Mouse (Mus musculus) hindbrain, embryonic 13.5 days (tissue): ENCODE results near the gene Cldn14. TPM values are rescaled to one million over a fixed set of nuclear protein-coding genes. Genes with fewer than 3 reads are reported as not detected.

Source experiments
- ATAC-seq: fragments of 200-750 bp; cut with Nextera tagmentation; 2 replicates; pipeline ENCODE4 v1.8.0; 2017; ENCODE audit warnings: moderate TSS enrichment; ENCODE audit not compliant: low FRiP score
- H3K27ac ChIP-seq: fragments of 300-500 bp; sonication (generic); 2 replicates; pipeline ENCODE4 v1.5.1; 2015; ENCODE audit warnings: inconsistent platforms, mild to moderate bottlenecking, moderate library complexity
- H3K27me3 ChIP-seq: fragments of 300-500 bp; sonication (generic); 2 replicates; pipeline ENCODE4 v1.6.1; 2015; ENCODE audit warnings: mild to moderate bottlenecking, inconsistent platforms
- H3K36me3 ChIP-seq: fragments of 300-500 bp; sonication (generic); 2 replicates; pipeline ENCODE4 v1.6.1; 2015; ENCODE audit warnings: mild to moderate bottlenecking, inconsistent platforms
- H3K4me1 ChIP-seq: fragments of 300-500 bp; sonication (generic); replicated peaks from 2 replicates; pipeline ENCODE4 v1.6.1; 2015; ENCODE audit warnings: inconsistent platforms
- H3K4me2 ChIP-seq: fragments of 300-500 bp; sonication (generic); 2 replicates; pipeline ENCODE4 v1.6.1; 2015; ENCODE audit warnings: inconsistent platforms, mild to moderate bottlenecking, moderate library complexity
- H3K4me3 ChIP-seq: fragments of 300-500 bp; sonication (generic); 2 replicates; pipeline ENCODE4 v1.5.1; 2015; ENCODE audit warnings: mild to moderate bottlenecking, inconsistent platforms
- H3K9ac ChIP-seq: fragments of 300-500 bp; sonication (generic); 2 replicates; pipeline ENCODE4 v1.6.1; 2015; ENCODE audit warnings: mild to moderate bottlenecking, inconsistent platforms
- H3K9me3 ChIP-seq: fragments of 300-500 bp; sonication (generic); 2 replicates; pipeline ENCODE4 v1.6.1; 2016; ENCODE audit warnings: inconsistent platforms
- WGBS: fragments of 180-500 bp; shearing (Covaris S2); methylation state at CpG from one replicate; pipeline ENCODE4 v1.1.7; 2015; 5-methylcytosine and 5-hydroxymethylcytosine counted together
- polyA plus RNA-seq: library from polyadenylated mRNA; unstranded; fragments of >200 nt; fragmentation: Nextera tagmentation; extraction: Ambion mirVana; gene quantifications from 2 replicates; pipeline ENCODE4 v1.2.1, GENCODE M21; 2015

Gene Cldn14
- polyA plus RNA-seq, 1 experiment from 2014 or later: not detected

GRCm38 (mm10) chr16:93938400-93938846 is 70.2 kb downstream of the Cldn14 start:
- H3K4me1 ChIP-seq: peaks cover 6% of the 10 kb centered on the region; the same call in 1 of the 2 replicates

GRCm38 (mm10) chr16:93935009-93935408 is 73.6 kb downstream of the Cldn14 start:
- WGBS: 19% methylated on average over 7 of the region's 7 CpGs
- peaks cover 11% of the 10 kb centered on the region; the same call in 1 of the 2 replicates for H3K4me1 ChIP-seq
- H3K4me2 ChIP-seq: no peak overlapping the region
- H3K4me3 ChIP-seq: no peak overlapping the region
- H3K9ac ChIP-seq: no peak overlapping the region
- ATAC-seq: no peak
- no peaks in the 10 kb centered on the region for H3K36me3 ChIP-seq
- H3K27me3 ChIP-seq: peaks cover 52% of the 10 kb centered on the region
- no peaks in the 10 kb centered on the region for H3K9me3 ChIP-seq
- no peak overlapping the region for H3K27ac ChIP-seq

More at GRCm38 (mm10) chr16:93938400-93938846, 70.2 kb downstream of the Cldn14 start:
- Histone ChIP-seq H3K4me3 (peak overlapping the region; percentile 25; the same call in 1 of the 2 replicates), H3K27me3 (peaks cover 52% of the 10 kb centered on the region), H3K27ac (no peak overlapping the region), H3K4me2 (peak overlapping the region; percentile 49), H3K9ac (no peak overlapping the region; the same call in 1 of the 2 replicates), H3K9me3 (no peaks in the 10 kb centered on the region), H3K36me3 (no peaks in the 10 kb centered on the region)
- ATAC-seq: no peak
- WGBS: 15% methylated on average over 16 of the region's 16 CpGs

GRCm38 (mm10) chr16:93934588-93934987 is 74.0 kb downstream of the Cldn14 start:
- no peak for ATAC-seq
- Histone ChIP-seq H3K4me2 (no peak overlapping the region), H3K36me3 (no peaks in the 10 kb centered on the region), H3K27ac (no peak overlapping the region), H3K4me3 (no peak overlapping the region), H3K9me3 (no peaks in the 10 kb centered on the region), H3K4me1 (peaks cover 11% of the 10 kb centered on the region; the same call in 1 of the 2 replicates), H3K27me3 (peaks cover 52% of the 10 kb centered on the region), H3K9ac (no peak overlapping the region)
- 25% methylated on average over 13 of the region's 13 CpGs for WGBS

GRCm38 (mm10) chr16:93932185-93933168 is 76.2 kb downstream of the Cldn14 start:
- no peak overlapping the region for H3K27ac ChIP-seq
- no peaks in the 10 kb centered on the region for H3K9me3 ChIP-seq
- H3K4me2 ChIP-seq: no peak overlapping the region
- no peak overlapping the region for H3K9ac ChIP-seq
- H3K4me3 ChIP-seq: no peak overlapping the region
- no peak for ATAC-seq
- peaks cover 43% of the 10 kb centered on the region for H3K27me3 ChIP-seq
- WGBS: 73% methylated on average over 17 of the region's 17 CpGs
- H3K36me3 ChIP-seq: no peaks in the 10 kb centered on the region
- peaks cover 8% of the 10 kb centered on the region; the same call in 1 of the 2 replicates for H3K4me1 ChIP-seq

GRCm38 (mm10) chr16:93929370-93930032 is 79.1 kb downstream of the Cldn14 start:
- no peak for ATAC-seq
- 93% methylated on average over 17 of the region's 17 CpGs for WGBS
- H3K27me3 ChIP-seq: peaks cover 14% of the 10 kb centered on the region

GRCm38 (mm10) chr16:93925684-93926247 is 82.9 kb downstream of the Cldn14 start:
- Histone ChIP-seq H3K36me3 (no peaks in the 10 kb centered on the region), H3K9ac (no peak overlapping the region), H3K27ac (no peak overlapping the region), H3K9me3 (no peaks in the 10 kb centered on the region), H3K27me3 (no peaks in the 10 kb centered on the region), H3K4me2 (no peak overlapping the region), H3K4me1 (no peaks in the 10 kb centered on the region), H3K4me3 (no peak overlapping the region)
- no peak for ATAC-seq
- WGBS: 80% methylated on average over 8 of the region's 8 CpGs

More at GRCm38 (mm10) chr16:93929370-93930032, 79.1 kb downstream of the Cldn14 start:
- no peaks in the 10 kb centered on the region for H3K36me3 ChIP-seq
- H3K9ac ChIP-seq: no peak overlapping the region
- H3K27ac ChIP-seq: no peak overlapping the region
- H3K4me2 ChIP-seq: no peak overlapping the region
- peaks cover 5% of the 10 kb centered on the region; the same call in 1 of the 2 replicates for H3K4me1 ChIP-seq
- no peak overlapping the region for H3K4me3 ChIP-seq
- H3K9me3 ChIP-seq: no peaks in the 10 kb centered on the region

- WGBS: 79% methylated on average over 7 of the region's 7 CpGs
- H3K9me3 ChIP-seq: no peaks in the 10 kb centered on the region
- no peak for ATAC-seq
- H3K4me2 ChIP-seq: no peak overlapping the region
- H3K27ac ChIP-seq: no peak overlapping the region
- H3K4me3 ChIP-seq: no peak overlapping the region
- no peaks in the 10 kb centered on the region for H3K36me3 ChIP-seq
- peaks cover 5% of the 10 kb centered on the region for H3K4me1 ChIP-seq
- H3K9ac ChIP-seq: no peak overlapping the region
- peaks cover 5% of the 10 kb centered on the region for H3K27me3 ChIP-seq
Measured at GRCm38 (mm10) chr16:93923788-93924187, 84.8 kb downstream of the Cldn14 start.

GRCm38 (mm10) chr16:93922835-93923389 is 85.7 kb downstream of the Cldn14 start:
- 81% methylated on average over 5 of the region's 5 CpGs for WGBS
- H3K9me3 ChIP-seq: no peaks in the 10 kb centered on the region
- ATAC-seq: no peak

GRCm38 (mm10) chr16:93920673-93921072 is 88.0 kb downstream of the Cldn14 start:
- Histone ChIP-seq H3K4me3 (no peak overlapping the region), H3K36me3 (no peaks in the 10 kb centered on the region), H3K9me3 (no peaks in the 10 kb centered on the region), H3K27me3 (peaks cover 5% of the 10 kb centered on the region), H3K9ac (no peak overlapping the region), H3K4me2 (no peak overlapping the region), H3K4me1 (peaks cover 8% of the 10 kb centered on the region), H3K27ac (no peak overlapping the region)
- no peak for ATAC-seq
- 79% methylated on average over 4 of the region's 4 CpGs for WGBS

More at GRCm38 (mm10) chr16:93922835-93923389, 85.7 kb downstream of the Cldn14 start:
- Histone ChIP-seq H3K9ac (no peak overlapping the region), H3K4me1 (peaks cover 8% of the 10 kb centered on the region), H3K4me2 (no peak overlapping the region), H3K27me3 (peaks cover 5% of the 10 kb centered on the region), H3K4me3 (no peak overlapping the region), H3K36me3 (no peaks in the 10 kb centered on the region), H3K27ac (no peak overlapping the region)

GRCm38 (mm10) chr16:93919189-93919588 is 89.4 kb downstream of the Cldn14 start:
- 68% methylated on average over 20 of the region's 20 CpGs for WGBS
- Histone ChIP-seq H3K4me1 (peaks cover 8% of the 10 kb centered on the region), H3K9me3 (no peaks in the 10 kb centered on the region), H3K9ac (no peak overlapping the region; the same call in 1 of the 2 replicates), H3K27me3 (peaks cover 5% of the 10 kb centered on the region), H3K36me3 (no peaks in the 10 kb centered on the region), H3K4me3 (no peak overlapping the region), H3K4me2 (no peak overlapping the region), H3K27ac (no peak overlapping the region)
- ATAC-seq: 0 out of 2 replicates have a peak, but pooled peaks have one; percentile 28

- Histone ChIP-seq H3K4me1 (peaks cover 8% of the 10 kb centered on the region), H3K9me3 (no peaks in the 10 kb centered on the region), H3K9ac (no peak overlapping the region), H3K27ac (no peak overlapping the region), H3K4me3 (0 out of 2 replicates have a peak overlapping the region, but pooled peaks have one; percentile 7), H3K36me3 (no peaks in the 10 kb centered on the region), H3K4me2 (peak overlapping the region; percentile 45), H3K27me3 (peaks cover 5% of the 10 kb centered on the region)
- no peak for ATAC-seq
- WGBS: 57% methylated on average over 8 of the region's 8 CpGs
Measured at GRCm38 (mm10) chr16:93918679-93919060, 90.0 kb downstream of the Cldn14 start.
